Comparison of ENCODE assay signal across 9 mouse cellular contexts in genomic region chr9:67683367-67683766, GRCm38 (mm10).
DNase-seq lines count a peak whose midpoint lies in the region; ATAC-seq lines count a peak whose summit lies in the region.
"Had no signal": no experiment of that assay in that cellular context is flagged by ENCODE, and none has a peak within 500 bp of the region (broad histone marks: within the 10 kb centered on the region; RNA-seq: fewer than 3 reads in every experiment).

No protein-coding gene starts in this region.

- H3K9me3 ChIP-seq in liver, embryonic 12.5 days (replicated peaks): 0 out of 2 replicates have a peak, but pooled peaks cover 3% of the 10 kb centered on the region
- 0 out of 2 replicates have a peak, but pooled peaks cover 4% of the 10 kb centered on the region for H3K9me3 ChIP-seq in forebrain, embryonic 15.5 days
- H3K9me3 ChIP-seq in limb, embryonic 10.5 days (replicated peaks): no peaks in the 10 kb centered on the region
- H3K9me3 ChIP-seq in neural tube, embryonic 13.5 days: peaks cover 10% of the 10 kb centered on the region

- H3K4me2 ChIP-seq in liver, embryonic 12.5 days: no peak overlapping the region
- H3K4me2 ChIP-seq in forebrain, embryonic 15.5 days (replicated peaks): no peak overlapping the region
- no peak overlapping the region for H3K4me2 ChIP-seq in neural tube, embryonic 13.5 days
- H3K4me2 ChIP-seq: embryonic facial prominence, embryonic 13.5 days had no signal

- no peak overlapping the region for H3K9ac ChIP-seq in liver, embryonic 12.5 days
- no peak overlapping the region for H3K9ac ChIP-seq in forebrain, embryonic 15.5 days (replicated peaks)
- no peak overlapping the region for H3K9ac ChIP-seq in neural tube, embryonic 13.5 days
- H3K9ac ChIP-seq: embryonic facial prominence, embryonic 13.5 days had no signal

- no peaks in the 10 kb centered on the region for H3K4me1 ChIP-seq in liver, embryonic 12.5 days
- no peaks in the 10 kb centered on the region for H3K4me1 ChIP-seq in forebrain, embryonic 15.5 days
- H3K4me1 ChIP-seq in limb, embryonic 10.5 days: no peaks in the 10 kb centered on the region
- H3K4me1 ChIP-seq in neural tube, embryonic 13.5 days (replicated peaks): no peaks in the 10 kb centered on the region
- H3K4me1 ChIP-seq: embryonic facial prominence, embryonic 13.5 days had no signal

- no peak overlapping the region for H3K27ac ChIP-seq in liver, embryonic 12.5 days
- H3K27ac ChIP-seq in forebrain, embryonic 15.5 days (replicated peaks): no peak overlapping the region
- no peak overlapping the region for H3K27ac ChIP-seq in limb, embryonic 10.5 days
- no peak overlapping the region for H3K27ac ChIP-seq in neural tube, embryonic 13.5 days (replicated peaks)
- H3K27ac ChIP-seq: embryonic facial prominence, embryonic 13.5 days had no signal

- H3K27me3 ChIP-seq in liver, embryonic 12.5 days (replicated peaks): no peaks in the 10 kb centered on the region; the same call in 1 of the 2 replicates
- no peaks in the 10 kb centered on the region for H3K27me3 ChIP-seq in forebrain, embryonic 15.5 days
- H3K27me3 ChIP-seq in limb, embryonic 10.5 days (ENCODE audit: low read depth, poor library complexity, severe bottlenecking): no peaks in the 10 kb centered on the region
- no peaks in the 10 kb centered on the region for H3K27me3 ChIP-seq in neural tube, embryonic 13.5 days
- H3K27me3 ChIP-seq: embryonic facial prominence, embryonic 13.5 days had no signal

- no peak overlapping the region for H3K4me3 ChIP-seq in liver, embryonic 12.5 days
- no peak overlapping the region for H3K4me3 ChIP-seq in forebrain, embryonic 15.5 days
- H3K4me3 ChIP-seq in limb, embryonic 10.5 days: no peak overlapping the region
- no peak overlapping the region for H3K4me3 ChIP-seq in neural tube, embryonic 13.5 days
- H3K4me3 ChIP-seq: embryonic facial prominence, embryonic 13.5 days had no signal

- no peak for ATAC-seq in liver, embryonic 12.5 days
- 0 out of 2 replicates have a peak, but pooled peaks have one; percentile 45 for ATAC-seq in cerebellum, adult (ENCODE audit: insufficient number of reproducible peaks, low FRiP score, low TSS enrichment)
- peak; percentile 68; the same call in 1 of the 2 replicates for ATAC-seq in forebrain, embryonic 15.5 days (replicated peaks)
- ATAC-seq in neural tube, embryonic 13.5 days (ENCODE audit: low read depth): peak; percentile 59

- WGBS in liver, embryonic 12.5 days (ENCODE audit: insufficient replicate concordance): 11% methylated on average over 7 of the region's 7 CpGs
- WGBS in forebrain, embryonic 15.5 days: 6% methylated on average over 7 of the region's 7 CpGs
- 12% methylated on average over 7 of the region's 7 CpGs for WGBS in limb, embryonic 10.5 days
- 12% methylated on average over 7 of the region's 7 CpGs for WGBS in neural tube, embryonic 13.5 days

- DNase-seq in liver: peak; percentile 78
- DNase-seq in kidney, adult 8-10 months: peak; percentile 15 to 60
- peak; percentile 88 for DNase-seq in limb, embryonic 10.5 days (ENCODE audit: low spot score)
- peak; percentile 22 for DNase-seq in thymus, postnatal 36 days

- no peaks in the 10 kb centered on the region for H3K36me3 ChIP-seq in liver, embryonic 12.5 days
- H3K36me3 ChIP-seq in forebrain, embryonic 15.5 days: no peaks in the 10 kb centered on the region
- no peaks in the 10 kb centered on the region for H3K36me3 ChIP-seq in limb, embryonic 10.5 days
- no peaks in the 10 kb centered on the region for H3K36me3 ChIP-seq in neural tube, embryonic 13.5 days
- H3K36me3 ChIP-seq: embryonic facial prominence, embryonic 13.5 days had no signal

Comparison
In these comparisons a context has a peak if more than half of its experiments do, and no peak if none do; other contexts are left out.
1. DNase-seq: peak in every context shown above with its lines; median percentile 88 in limb, embryonic 10.5 days; 78 in liver; 38 in kidney, adult 8-10 months; 22 in thymus, postnatal 36 days.